Mouse (Mus musculus) stomach, embryonic 14.5 days (tissue): ENCODE results near the gene Tenm4. TPM values are rescaled to one million over a fixed set of nuclear protein-coding genes. Genes with fewer than 3 reads are reported as not detected.

Experiments
- ATAC-seq: fragments of 200-750 bp; cut with Nextera tagmentation; 2 replicates; pipeline ENCODE4 v1.8.0; 2017; ENCODE audit warnings: low read depth, moderate TSS enrichment; ENCODE audit not compliant: insufficient number of reproducible peaks, insufficient read depth, low FRiP score
- H3K27ac ChIP-seq: fragments of 300-500 bp; sonication (generic); 2 replicates; pipeline ENCODE4 v1.5.1; 2014; ENCODE audit warnings: mild to moderate bottlenecking, low read length, moderate library complexity, mixed read lengths
- H3K27me3 ChIP-seq: fragments of 300-500 bp; sonication (generic); 2 replicates; pipeline ENCODE4 v1.6.1; 2014; ENCODE audit warnings: low read length, control low read depth, mixed read lengths; ENCODE audit not compliant: control insufficient read depth, insufficient read depth
- H3K36me3 ChIP-seq: fragments of 300-500 bp; sonication (generic); 2 replicates; pipeline ENCODE4 v1.6.1; 2014; ENCODE audit warnings: mild to moderate bottlenecking, control low read depth, low read length, moderate library complexity, mixed read lengths; ENCODE audit not compliant: control insufficient read depth, insufficient read depth
- H3K4me1 ChIP-seq: fragments of 300-500 bp; sonication (generic); 2 replicates; pipeline ENCODE4 v1.6.1; 2014; ENCODE audit warnings: low read length, control low read depth, mixed read lengths; ENCODE audit not compliant: control insufficient read depth, insufficient read depth
- H3K4me2 ChIP-seq: fragments of 300-500 bp; sonication (generic); replicated peaks from 2 replicates; pipeline ENCODE4 v1.6.1; 2014; ENCODE audit warnings: low read depth, low read length, control low read depth
- H3K4me3 ChIP-seq: fragments of 300-500 bp; sonication (generic); 2 replicates; pipeline ENCODE4 v1.5.1; 2014; ENCODE audit warnings: low read depth, low read length, control low read depth
- H3K9ac ChIP-seq: fragments of 300-500 bp; sonication (generic); replicated peaks from 2 replicates; pipeline ENCODE4 v1.6.1; 2014; ENCODE audit warnings: low read depth, mild to moderate bottlenecking, control low read depth, low read length, moderate library complexity, mixed read lengths
- H3K9me3 ChIP-seq: fragments of 300-500 bp; sonication (generic); 2 replicates; pipeline ENCODE4 v1.6.1; 2016; ENCODE audit warnings: low read depth, low read length, control low read depth; ENCODE audit not compliant: control insufficient read depth
- WGBS: fragments of 180-500 bp; shearing (Covaris S2); extraction: QIAGEN DNeasy Blood & Tissue Kit; methylation state at CpG from one replicate; pipeline ENCODE4 v1.1.7; 2014; 5-methylcytosine and 5-hydroxymethylcytosine counted together
- polyA plus RNA-seq: library from polyadenylated mRNA; unstranded; fragments of >200 nt; fragmentation: Nextera tagmentation; extraction: Ambion mirVana; gene quantifications from 2 replicates; pipeline ENCODE4 v1.2.1, GENCODE M21; 2014

Tenm4 gene
- polyA plus RNA-seq, 1 experiment from 2014 or later: 28.8 TPM

- H3K27ac ChIP-seq: no peak overlapping the region
- no peak overlapping the region for H3K4me3 ChIP-seq
- no peak for ATAC-seq
- H3K9me3 ChIP-seq: no peaks in the 10 kb centered on the region
- H3K9ac ChIP-seq: 0 out of 2 replicates have a peak overlapping the region, but pooled peaks have one; percentile 14
- H3K4me2 ChIP-seq: no peak overlapping the region
- H3K27me3 ChIP-seq: no peaks in the 10 kb centered on the region
- no peaks in the 10 kb centered on the region for H3K36me3 ChIP-seq
- 54% methylated on average over 5 of the region's 5 CpGs for WGBS
- H3K4me1 ChIP-seq: peaks cover 10% of the 10 kb centered on the region
These were observed 385.7 kb downstream of the Tenm4 start for GRCm38 (mm10) chr7:96556756-96557155.

GRCm38 (mm10) chr7:96562890-96563289 is 391.8 kb downstream of the Tenm4 start:
- no peaks in the 10 kb centered on the region for H3K36me3 ChIP-seq
- no peaks in the 10 kb centered on the region for H3K9me3 ChIP-seq
- 0 out of 2 replicates have a peak, but pooled peaks cover 7% of the 10 kb centered on the region for H3K4me1 ChIP-seq
- no peak overlapping the region for H3K4me2 ChIP-seq
- ATAC-seq: no peak
- no peak overlapping the region for H3K27ac ChIP-seq
- 35% methylated on average over 3 of the region's 3 CpGs for WGBS
- H3K9ac ChIP-seq: no peak overlapping the region
- H3K27me3 ChIP-seq: no peaks in the 10 kb centered on the region
- H3K4me3 ChIP-seq: no peak overlapping the region

- H3K4me1 ChIP-seq: 0 out of 2 replicates have a peak, but pooled peaks cover 7% of the 10 kb centered on the region
- 38% methylated on average over 3 of the region's 3 CpGs for WGBS
- no peaks in the 10 kb centered on the region for H3K9me3 ChIP-seq
- no peak overlapping the region for H3K9ac ChIP-seq
- no peak overlapping the region for H3K27ac ChIP-seq
- H3K36me3 ChIP-seq: no peaks in the 10 kb centered on the region
- ATAC-seq: 0 out of 2 replicates have a peak, but pooled peaks have one; percentile 39
- no peak overlapping the region for H3K4me3 ChIP-seq
- no peak overlapping the region for H3K4me2 ChIP-seq
- H3K27me3 ChIP-seq: no peaks in the 10 kb centered on the region
These were observed 392.5 kb downstream of the Tenm4 start for GRCm38 (mm10) chr7:96563329-96564065.

- H3K4me2 ChIP-seq: no peak overlapping the region
- no peak overlapping the region for H3K4me3 ChIP-seq
- no peaks in the 10 kb centered on the region for H3K27me3 ChIP-seq
- H3K9me3 ChIP-seq: no peaks in the 10 kb centered on the region
- no peaks in the 10 kb centered on the region for H3K36me3 ChIP-seq
- H3K27ac ChIP-seq: no peak overlapping the region
- H3K4me1 ChIP-seq: 0 out of 2 replicates have a peak, but pooled peaks cover 7% of the 10 kb centered on the region
- no peak for ATAC-seq
- WGBS: 52% methylated on average over 4 of the region's 4 CpGs
- H3K9ac ChIP-seq: no peak overlapping the region
These were observed 394.8 kb downstream of the Tenm4 start for GRCm38 (mm10) chr7:96565806-96566205.

GRCm38 (mm10) chr7:96566260-96566659 is 395.2 kb downstream of the Tenm4 start:
- Histone ChIP-seq H3K27me3 (no peaks in the 10 kb centered on the region), H3K4me2 (no peak overlapping the region), H3K9ac (no peak overlapping the region), H3K27ac (no peak overlapping the region), H3K9me3 (no peaks in the 10 kb centered on the region), H3K4me3 (no peak overlapping the region), H3K4me1 (0 out of 2 replicates have a peak, but pooled peaks cover 7% of the 10 kb centered on the region), H3K36me3 (no peaks in the 10 kb centered on the region)
- WGBS: 73% methylated on average over 4 of the region's 4 CpGs
- no peak for ATAC-seq

GRCm38 (mm10) chr7:96568034-96568433 is 397.0 kb downstream of the Tenm4 start:
- 84% methylated on average over 3 of the region's 3 CpGs for WGBS
- 0 out of 2 replicates have a peak, but pooled peaks cover 7% of the 10 kb centered on the region for H3K4me1 ChIP-seq
- ATAC-seq: no peak
- H3K4me3 ChIP-seq: no peak overlapping the region
- H3K27ac ChIP-seq: no peak overlapping the region
- H3K36me3 ChIP-seq: no peaks in the 10 kb centered on the region
- no peaks in the 10 kb centered on the region for H3K27me3 ChIP-seq
- no peak overlapping the region for H3K9ac ChIP-seq
- no peak overlapping the region for H3K4me2 ChIP-seq
- no peaks in the 10 kb centered on the region for H3K9me3 ChIP-seq

- no peaks in the 10 kb centered on the region for H3K9me3 ChIP-seq
- no peak overlapping the region for H3K27ac ChIP-seq
- no peak for ATAC-seq
These were observed 399.9 kb downstream of the Tenm4 start for GRCm38 (mm10) chr7:96570965-96571364.

GRCm38 (mm10) chr7:96572995-96573394 is 401.9 kb downstream of the Tenm4 start:
- Histone ChIP-seq H3K36me3 (no peaks in the 10 kb centered on the region), H3K4me1 (peaks cover 7% of the 10 kb centered on the region), H3K27me3 (no peaks in the 10 kb centered on the region), H3K4me2 (no peak overlapping the region), H3K9me3 (no peaks in the 10 kb centered on the region), H3K4me3 (no peak overlapping the region), H3K27ac (no peak overlapping the region), H3K9ac (no peak overlapping the region)
- WGBS: 93% methylated on average over 7 of the region's 7 CpGs
- ATAC-seq: no peak

More at GRCm38 (mm10) chr7:96570965-96571364, 399.9 kb downstream of the Tenm4 start:
- Histone ChIP-seq H3K36me3 (no peaks in the 10 kb centered on the region), H3K9ac (no peak overlapping the region), H3K4me2 (no peak overlapping the region), H3K4me3 (no peak overlapping the region), H3K27me3 (no peaks in the 10 kb centered on the region), H3K4me1 (peaks cover 7% of the 10 kb centered on the region)
